Mouse (Mus musculus) CH12.LX (cell line): Measurements from ENCODE around the gene Prdm10. TPM values are rescaled to one million over a fixed set of nuclear protein-coding genes. Genes with fewer than 3 reads are reported as not detected.

Experiments
- DNase-seq: peaks from one replicate; pipeline ENCODE4 v3.0.0-alpha.2; 2013; ENCODE audit errors: extremely low read depth
- H3K27ac ChIP-seq: 2 replicates; pipeline ENCODE4 v1.5.1; 2012; ENCODE audit warnings: low read depth, mild to moderate bottlenecking, control low read depth, moderate library complexity; ENCODE audit not compliant: insufficient read depth
- H3K27me3 ChIP-seq: replicated peaks from 2 replicates; pipeline ENCODE3; 2012; ENCODE audit warnings: inconsistent platforms
- H3K36me3 ChIP-seq, 2 experiments: replicated peaks in 1 of 2; 2 replicates each; pipeline versions ENCODE3 to v1.6.1; 2012; ENCODE audit warnings: inconsistent platforms in 1 of 2, low read length in 1 of 2, mild to moderate bottlenecking in 1 of 2, mixed read lengths in 1 of 2, moderate library complexity in 1 of 2; ENCODE audit not compliant: control insufficient read depth in 1 of 2, insufficient read depth in 1 of 2
- H3K4me1 ChIP-seq, 2 experiments: 2 replicates each; pipeline ENCODE4 v1.6.1; 2012; ENCODE audit warnings: inconsistent platforms in 1 of 2, moderate library complexity in 1 of 2; ENCODE audit not compliant: insufficient read depth in 2 of 2, control insufficient read depth in 1 of 2
- H3K4me2 ChIP-seq: 2 replicates; pipeline ENCODE4 v1.6.1; 2012; ENCODE audit warnings: low read depth, mild to moderate bottlenecking, control low read depth; ENCODE audit not compliant: poor library complexity, insufficient read depth, severe bottlenecking
- H3K4me3 ChIP-seq, 3 experiments: fragments of 150-350 bp in 1 of 3; sonication (generic) in 1 of 3; replicated peaks in 1 of 3; 2 replicates each; pipeline versions ENCODE3 to v1.5.1; 2011 to 2012; ENCODE audit warnings: low read depth in 2 of 3, low read length in 2 of 3, mild to moderate bottlenecking in 2 of 3, moderate library complexity in 2 of 3, control low read depth in 1 of 3, improper control_type of control experiment in 1 of 3, inconsistent platforms in 1 of 3, mixed read lengths in 1 of 3; ENCODE audit not compliant: poor library complexity in 1 of 3
- H3K79me2 ChIP-seq: replicated peaks from 2 replicates; pipeline ENCODE4 v1.6.1; 2012; ENCODE audit warnings: mild to moderate bottlenecking, moderate library complexity; ENCODE audit not compliant: control insufficient read depth, poor library complexity, insufficient read depth, severe bottlenecking; ENCODE audit errors: extremely low read depth
- H3K9ac ChIP-seq: 2 replicates; pipeline ENCODE4 v1.6.1; 2012; ENCODE audit warnings: low read depth, mild to moderate bottlenecking, control low read depth, moderate library complexity; ENCODE audit not compliant: insufficient read depth
- H3K9me3 ChIP-seq: replicated peaks from 2 replicates; pipeline ENCODE3; 2012; ENCODE audit warnings: low read length, inconsistent platforms, mixed read lengths
- BHLHE40 ChIP-seq: IDR thresholded peaks from 2 replicates; pipeline ENCODE4 v1.6.1; 2011; ENCODE audit warnings: mild to moderate bottlenecking, low read depth, low read length, improper control_type of control experiment
- CHD1 ChIP-seq: IDR thresholded peaks from 2 replicates; pipeline ENCODE4 v1.6.1; 2012; ENCODE audit warnings: low read depth, low read length, improper control_type of control experiment, inconsistent platforms
- CHD2 ChIP-seq: IDR thresholded peaks from 2 replicates; pipeline ENCODE4 v1.6.1; 2011; ENCODE audit warnings: low read length, improper control_type of control experiment
- ELF1 ChIP-seq: IDR thresholded peaks from 2 replicates; pipeline ENCODE4 v1.6.1; 2014; ENCODE audit warnings: low read depth, mild to moderate bottlenecking, inconsistent platforms, low read length, improper control_type of control experiment
- ETS1 ChIP-seq: conservative IDR thresholded peaks from 2 replicates; pipeline ENCODE4 v1.6.1; 2012; ENCODE audit warnings: low read depth, mild to moderate bottlenecking, inconsistent platforms, low read length, improper control_type of control experiment, moderate library complexity
- GABPA ChIP-seq: IDR thresholded peaks from 2 replicates; pipeline ENCODE4 v1.6.1; 2012; ENCODE audit warnings: low read depth, low read length, improper control_type of control experiment, inconsistent platforms; ENCODE audit not compliant: insufficient replicate concordance
- HCFC1 ChIP-seq: IDR thresholded peaks from 2 replicates; pipeline ENCODE4 v1.6.1; 2012; ENCODE audit warnings: low read depth, mild to moderate bottlenecking, inconsistent platforms, low read length, improper control_type of control experiment
- IRF4 ChIP-seq: IDR thresholded peaks from 2 replicates; pipeline ENCODE4 v1.6.1; 2014; ENCODE audit warnings: low read depth, mild to moderate bottlenecking, inconsistent platforms, low read length, improper control_type of control experiment
- JUN ChIP-seq: IDR thresholded peaks from 2 replicates; pipeline ENCODE4 v1.6.1; 2011; ENCODE audit warnings: low read depth, mild to moderate bottlenecking, low read length, improper control_type of control experiment, moderate library complexity; ENCODE audit not compliant: insufficient read depth
- JUND ChIP-seq: conservative IDR thresholded peaks from 2 replicates; pipeline ENCODE4 v1.6.1; 2011; ENCODE audit warnings: low read depth, low read length, improper control_type of control experiment
- KAT2A ChIP-seq: IDR thresholded peaks from 2 replicates; pipeline ENCODE4 v1.6.1; 2012; ENCODE audit warnings: low read length, improper control_type of control experiment, inconsistent platforms; ENCODE audit not compliant: insufficient replicate concordance
- MAFK ChIP-seq: IDR thresholded peaks from 2 replicates; pipeline ENCODE4 v1.6.1; 2011; ENCODE audit warnings: low read length, improper control_type of control experiment; ENCODE audit not compliant: insufficient replicate concordance
- MAX ChIP-seq: IDR thresholded peaks from 2 replicates; pipeline ENCODE4 v1.6.1; 2011; ENCODE audit warnings: low read length, improper control_type of control experiment
- MEF2A ChIP-seq: IDR thresholded peaks from 2 replicates; pipeline ENCODE4 v1.6.1; 2014; ENCODE audit warnings: low read depth, mild to moderate bottlenecking, inconsistent platforms, low read length, improper control_type of control experiment, borderline replicate concordance
- MXI1 ChIP-seq: IDR thresholded peaks from 2 replicates; pipeline ENCODE4 v1.6.1; 2011; ENCODE audit warnings: mild to moderate bottlenecking, low read depth, low read length, improper control_type of control experiment
- MYC ChIP-seq: IDR thresholded peaks from 2 replicates; pipeline ENCODE4 v1.6.1; 2011; ENCODE audit warnings: low read depth, mild to moderate bottlenecking, improper control_type of control experiment, low read length
- NELFE ChIP-seq: IDR thresholded peaks from 2 replicates; pipeline ENCODE4 v1.6.1; 2011; ENCODE audit warnings: low read depth, low read length, improper control_type of control experiment
- NRF1 ChIP-seq: IDR thresholded peaks from 2 replicates; pipeline ENCODE4 v1.6.1; 2014; ENCODE audit warnings: low read depth, mild to moderate bottlenecking, inconsistent platforms, low read length, improper control_type of control experiment, moderate library complexity
- PAX5 ChIP-seq: IDR thresholded peaks from 2 replicates; pipeline ENCODE4 v1.6.1; 2012; ENCODE audit warnings: low read length, inconsistent platforms, mixed read lengths
- POLR2A ChIP-seq: IDR thresholded peaks from 2 replicates; pipeline ENCODE4 v1.6.1; 2011; ENCODE audit warnings: low read depth, mild to moderate bottlenecking, improper control_type of control experiment, low read length
- POLR2AphosphoS2 ChIP-seq: IDR thresholded peaks from 2 replicates; pipeline ENCODE4 v1.6.1; 2011; ENCODE audit warnings: low read depth, low read length, improper control_type of control experiment
- RCOR1 ChIP-seq: conservative IDR thresholded peaks from 2 replicates; pipeline ENCODE4 v1.6.1; 2012; ENCODE audit warnings: low read depth, mild to moderate bottlenecking, inconsistent platforms, low read length, improper control_type of control experiment
- TBP ChIP-seq: conservative IDR thresholded peaks from 2 replicates; pipeline ENCODE4 v1.6.1; 2011; ENCODE audit warnings: low read depth, low read length, improper control_type of control experiment
- TCF12 ChIP-seq: IDR thresholded peaks from 2 replicates; pipeline ENCODE4 v1.6.1; 2014; ENCODE audit warnings: low read depth, mild to moderate bottlenecking, inconsistent platforms, low read length, improper control_type of control experiment
- USF1 ChIP-seq: IDR thresholded peaks from 2 replicates; pipeline ENCODE4 v1.6.1; 2014; ENCODE audit warnings: low read depth, mild to moderate bottlenecking, inconsistent platforms, low read length, improper control_type of control experiment
- ZC3H11A ChIP-seq: IDR thresholded peaks from 2 replicates; pipeline ENCODE4 v1.6.1; 2012; ENCODE audit warnings: low read depth, mild to moderate bottlenecking, inconsistent platforms, low read length, improper control_type of control experiment
- ZKSCAN1 ChIP-seq: IDR thresholded peaks from 2 replicates; pipeline ENCODE4 v1.6.1; 2012; ENCODE audit warnings: low read depth, inconsistent platforms, low read length, improper control_type of control experiment, borderline replicate concordance
- ZNF384 ChIP-seq: IDR thresholded peaks from 2 replicates; pipeline ENCODE4 v1.6.1; 2012; ENCODE audit warnings: low read depth, low read length, improper control_type of control experiment, inconsistent platforms
- dilution Hi-C: fragments of 300-500 bp; cut with MboI; formaldehyde crosslinking; loops from 2 replicates; pipeline ENCODE4 v1.14.3; 2020; ENCODE audit warnings: low sequenced_read_pairs; ENCODE audit not compliant: extremely low pct_unique_long_range_greater_than_20kb, extremely low pct_ligation_motif_present
- in situ Hi-C: fragments of 300-500 bp; cut with MboI; formaldehyde crosslinking; loops from 3 replicates; pipeline ENCODE4 v1.14.3; 2019; ENCODE audit warnings: low sequenced_read_pairs, low pct_ligation_motif_present, low pct_unique_long_range_greater_than_20kb, mixed read lengths
- polyA plus RNA-seq: library from polyadenylated mRNA; unstranded; fragments of >175 nt; gene quantifications from 2 replicates; pipeline ENCODE4 v1.2.1, GENCODE M21; 2012; ENCODE audit warnings: low read depth; ENCODE audit not compliant: insufficient read length
- total RNA-seq, 2 experiments: library from RNA; depleted of rRNA; stranded (reverse); fragments of 300-350 nt in 1 of 2; fragments of >200 nt in 1 of 2; gene quantifications; 2 replicates each; pipeline ENCODE4 v1.2.3; 2012 to 2014

Prdm10 gene
- total and polyA plus RNA-seq, 3 experiments: 4.5 to 6.7 (median 4.7) TPM

GRCm38 (mm10) chr9:31235030-31235429 lies 45.3 kb upstream of the Prdm10 start:
- H3K4me1 ChIP-seq: peaks cover 3 to 6% of the 10 kb centered on the region in 2 experiments; a peak in 3 of 4 replicates
- TF ChIP-seq JUND: no peak
- no peak for TF ChIP-seq USF1
- no peak for TF ChIP-seq POLR2AphosphoS2
- TF ChIP-seq NELFE: no peak
- TF ChIP-seq KAT2A: no peak
- no peak for TF ChIP-seq ZC3H11A
- TF ChIP-seq HCFC1: no peak
- TF ChIP-seq IRF4: no peak
- TF ChIP-seq MAFK: no peak
- TF ChIP-seq ETS1: no peak
- TF ChIP-seq GABPA: no peak
- TF ChIP-seq NRF1: no peak
- TF ChIP-seq POLR2A: no peak
- no peak for TF ChIP-seq CHD2
- no peak for TF ChIP-seq JUN
- no peak for TF ChIP-seq MYC
- dilution Hi-C loops: no loop called here

GRCm38 (mm10) chr9:31235489-31235888 lies 44.8 kb upstream of the Prdm10 start:
- H3K4me2 ChIP-seq: no peak overlapping the region
- dilution Hi-C loops: no loop called here
- H3K79me2 ChIP-seq: no peaks in the 10 kb centered on the region
- no peak overlapping the region for H3K4me3 ChIP-seq
- in situ Hi-C loops: no loop called here
- peaks cover 3 to 6% of the 10 kb centered on the region in 2 experiments; a peak in 3 of 4 replicates for H3K4me1 ChIP-seq
- H3K27ac ChIP-seq: no peak overlapping the region
- no peaks in the 10 kb centered on the region for H3K36me3 ChIP-seq
- peaks cover 2% of the 10 kb centered on the region for H3K27me3 ChIP-seq
- no peak for TF ChIP-seq PAX5
- no peak for TF ChIP-seq IRF4
- TF ChIP-seq GABPA: no peak
- no peak for TF ChIP-seq MXI1
- no peak for TF ChIP-seq MEF2A
- TF ChIP-seq JUN: no peak
- TF ChIP-seq MAX: no peak
- TF ChIP-seq ELF1: no peak
- TF ChIP-seq MAFK: no peak
- no peak for TF ChIP-seq RCOR1
- TF ChIP-seq TCF12: no peak
- no peak for TF ChIP-seq MYC
- no peak for TF ChIP-seq BHLHE40
- no peak for TF ChIP-seq ZNF384
- TF ChIP-seq CHD1: no peak
- TF ChIP-seq TBP: no peak
- TF ChIP-seq ZKSCAN1: no peak
- DNase-seq: no peak
- H3K9me3 ChIP-seq: no peaks in the 10 kb centered on the region
- no peak overlapping the region for H3K9ac ChIP-seq

More at GRCm38 (mm10) chr9:31235030-31235429, 45.3 kb upstream of the Prdm10 start:
- DNase-seq: no peak
- H3K79me2 ChIP-seq: no peaks in the 10 kb centered on the region
- H3K9me3 ChIP-seq: no peaks in the 10 kb centered on the region
- H3K27ac ChIP-seq: no peak overlapping the region
- H3K9ac ChIP-seq: no peak overlapping the region
- H3K4me2 ChIP-seq: no peak overlapping the region
- in situ Hi-C loops: no loop called here
- peaks cover 2% of the 10 kb centered on the region for H3K27me3 ChIP-seq
- no peaks in the 10 kb centered on the region for H3K36me3 ChIP-seq
- no peak overlapping the region for H3K4me3 ChIP-seq
